Mouse (Mus musculus): ENCODE results near the gene Akap14. TPM values are rescaled to one million over a fixed set of nuclear protein-coding genes. Genes with fewer than 3 reads are reported as not detected.
"Not testable (repeated sequence)": the region's sequence is repeated elsewhere in the genome, so short reads cannot be mapped to it uniquely, and the experiment has no call there.

Akap14 gene
- total RNA-seq (2014; fragmentation: Nextera tagmentation) (not detected in 2 replicates), total RNA-seq (2017) (not detected in 2 replicates)

DNA sequence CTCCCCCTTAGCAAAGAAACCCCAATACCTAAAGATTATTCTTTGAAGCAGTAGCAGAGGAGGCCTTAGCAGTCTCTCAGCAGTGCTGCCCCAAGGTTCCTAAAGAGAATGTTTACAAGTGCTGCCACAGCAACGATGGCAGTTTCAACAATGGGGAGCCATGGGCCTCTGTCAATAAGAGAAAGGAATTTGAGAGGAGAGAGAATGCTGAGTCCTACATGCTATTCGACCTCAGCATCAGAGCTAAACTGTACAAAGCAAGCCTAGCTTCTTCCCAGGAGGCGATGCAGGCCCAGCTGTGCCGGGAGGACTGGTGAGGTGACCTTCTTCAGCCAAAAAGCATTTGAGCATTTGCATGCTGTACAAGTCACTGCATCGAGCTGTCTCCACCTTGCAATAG, at the start of gene Akap14:
TSS of gene Akap14 (minus strand) at position 101 of the 400 bp plus-strand sequence.
- ATAC-seq (replicated peaks; ENCODE audit: low FRiP score, low TSS enrichment, poor library complexity, severe bottlenecking), result no peak

DNA sequence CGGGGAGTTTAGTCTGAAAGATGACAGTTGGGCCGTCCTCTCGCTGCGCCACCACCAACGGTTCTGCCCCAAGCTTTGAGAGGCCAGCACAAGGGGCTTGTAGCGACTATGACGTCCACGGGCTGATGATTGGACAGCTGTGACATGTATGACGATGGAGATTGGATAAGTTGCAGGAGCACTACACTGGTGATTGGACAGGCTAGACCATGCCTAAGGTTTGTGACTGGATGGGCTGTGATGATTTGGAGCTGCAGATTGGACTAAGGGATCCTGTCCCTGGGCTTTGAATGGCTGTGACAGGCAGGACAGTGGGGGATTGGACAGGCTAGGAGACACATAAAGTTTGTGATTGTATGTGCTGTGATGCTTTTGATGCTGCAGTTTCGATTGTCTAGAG, 42.3 kb upstream of the Akap14 start, which contains the start of gene Gm9:
TSS of gene Gm9 (minus strand) at position 101 of the 400 bp plus-strand sequence.
- no peak for ATAC-seq (replicated peaks; ENCODE audit: low FRiP score, low TSS enrichment, poor library complexity, severe bottlenecking)

DNA sequence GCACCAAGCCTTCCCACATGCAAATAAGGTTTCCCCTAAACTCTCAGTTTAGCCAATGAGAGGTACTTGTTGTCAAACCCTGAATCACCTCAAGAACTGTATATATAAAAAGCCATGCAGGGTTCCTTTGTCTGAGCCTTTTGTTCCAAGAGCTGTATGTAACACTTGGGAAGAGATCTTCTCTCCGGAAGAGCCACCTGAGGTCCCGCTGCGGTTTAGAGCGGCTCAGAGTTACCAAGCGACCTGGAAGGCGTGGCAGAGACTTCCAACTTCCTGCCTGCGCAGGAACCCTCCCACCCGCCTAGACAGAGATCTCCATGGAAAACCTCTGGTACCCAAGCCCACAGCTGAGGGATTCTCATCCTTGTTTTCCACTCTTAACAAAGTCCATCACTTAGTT, 30.0 kb upstream of the Akap14 start:
- ATAC-seq (replicated peaks; ENCODE audit: low FRiP score, low TSS enrichment, poor library complexity, severe bottlenecking), result no peak

DNA sequence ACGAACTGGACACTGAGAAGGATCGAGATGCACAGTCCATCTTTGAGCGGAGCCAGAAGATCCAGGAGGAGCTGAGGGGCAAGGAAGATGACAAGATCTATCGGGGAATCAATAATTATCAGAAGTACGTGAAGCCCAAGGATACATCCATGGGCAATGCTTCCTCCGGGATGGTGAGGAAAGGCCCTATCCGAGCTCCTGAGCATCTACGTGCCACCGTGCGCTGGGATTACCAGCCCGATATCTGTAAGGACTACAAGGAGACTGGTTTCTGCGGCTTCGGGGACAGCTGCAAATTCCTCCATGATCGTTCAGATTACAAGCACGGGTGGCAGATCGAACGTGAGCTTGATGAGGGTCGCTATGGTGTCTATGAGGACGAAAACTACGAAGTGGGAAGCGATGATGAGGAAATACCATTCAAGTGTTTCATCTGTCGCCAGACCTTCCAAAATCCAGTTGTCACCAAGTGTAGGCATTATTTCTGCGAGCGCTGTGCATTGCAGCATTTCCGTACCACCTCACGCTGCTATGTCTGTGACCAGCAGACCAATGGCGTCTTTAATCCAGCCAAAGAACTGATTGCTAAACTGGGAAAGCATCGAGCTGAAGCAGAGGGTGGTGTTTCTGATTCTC, 23.2 kb upstream of the Akap14 start:
- no peak; the same call in 1 of the 2 replicates for ATAC-seq (replicated peaks; ENCODE audit: low FRiP score, low TSS enrichment, poor library complexity, severe bottlenecking)

DNA sequence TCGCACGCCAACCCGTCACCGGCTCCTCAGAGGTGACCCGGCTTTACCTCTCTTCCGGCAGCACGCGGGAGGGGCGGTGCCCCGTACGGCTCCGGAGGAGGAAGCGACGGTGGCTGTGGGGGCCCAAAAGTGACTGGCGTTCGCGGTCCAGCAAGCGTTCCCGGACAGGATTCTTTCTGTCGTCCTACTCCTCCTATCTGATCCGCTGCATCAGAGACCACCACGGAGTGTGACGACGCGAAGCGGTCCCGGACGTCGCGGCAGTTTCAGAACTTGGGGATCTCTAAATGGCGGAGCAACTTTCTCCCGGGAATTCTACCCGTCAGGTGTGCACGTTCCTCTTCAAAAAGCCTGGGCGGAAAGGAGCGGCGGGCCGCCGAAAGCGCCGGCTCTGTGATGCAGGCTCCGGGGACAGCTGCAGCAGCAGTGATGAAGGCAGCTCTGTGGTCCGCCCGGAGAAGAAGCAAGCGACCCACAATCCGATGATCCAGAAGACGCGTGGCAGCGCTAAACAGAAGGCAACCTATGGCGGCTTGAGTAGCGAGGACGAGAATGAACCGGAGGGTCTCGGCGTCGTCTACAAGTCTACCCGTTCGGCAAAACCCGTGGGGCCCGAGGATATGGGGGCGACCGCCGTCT, 22.6 kb upstream of the Akap14 start, which contains the start of the genes Ndufa1 and Rnf113a1:
TSS of gene Ndufa1 (minus strand) at position 59 of the 639 bp plus-strand sequence.
TSS of gene Rnf113a1 (plus strand) at position 141 of the 639 bp plus-strand sequence.
- peak; percentile 92 for ATAC-seq (replicated peaks; ENCODE audit: low FRiP score, low TSS enrichment, poor library complexity, severe bottlenecking)

DNA sequence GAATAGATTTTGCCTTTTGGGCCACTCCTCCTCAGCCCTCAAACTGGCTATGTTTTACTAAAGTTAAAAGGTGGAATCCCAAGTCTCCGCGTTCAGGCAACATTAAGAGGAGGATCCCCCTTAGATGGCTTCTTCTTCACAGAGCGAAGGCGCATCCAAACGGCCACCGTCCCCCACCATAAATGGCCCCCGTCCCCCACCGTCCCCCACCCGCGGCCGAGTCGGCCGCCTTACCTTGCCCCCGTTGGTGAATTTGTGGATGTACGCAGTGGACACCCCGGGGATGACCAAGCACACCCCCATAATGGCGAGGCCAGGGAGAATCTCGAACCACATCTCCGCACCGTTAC, 22.1 kb upstream of the Akap14 start:
- no peak for ATAC-seq (replicated peaks; ENCODE audit: low FRiP score, low TSS enrichment, poor library complexity, severe bottlenecking)

DNA sequence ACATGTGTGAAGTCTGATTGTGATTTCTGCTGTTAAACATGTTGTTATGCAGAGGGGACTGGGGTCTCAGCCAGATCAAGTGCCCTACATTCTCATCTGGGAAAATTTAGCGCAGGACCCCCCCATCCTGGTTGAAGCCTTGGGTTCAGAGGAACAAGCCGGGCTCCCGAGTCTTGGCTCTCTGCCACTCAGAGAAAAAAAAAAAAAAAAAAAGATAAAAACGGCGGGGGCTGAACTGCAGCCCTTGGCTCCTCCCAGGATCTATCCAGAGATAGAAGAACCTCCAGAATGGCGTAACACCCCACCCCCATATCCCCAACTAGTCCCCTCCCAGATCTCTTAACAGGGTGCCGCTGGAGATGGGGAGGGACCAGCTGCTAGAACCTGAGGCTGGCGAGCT, 15.8 kb upstream of the Akap14 start:
- ATAC-seq (replicated peaks; ENCODE audit: low FRiP score, low TSS enrichment, poor library complexity, severe bottlenecking), result not testable (repeated sequence)

DNA sequence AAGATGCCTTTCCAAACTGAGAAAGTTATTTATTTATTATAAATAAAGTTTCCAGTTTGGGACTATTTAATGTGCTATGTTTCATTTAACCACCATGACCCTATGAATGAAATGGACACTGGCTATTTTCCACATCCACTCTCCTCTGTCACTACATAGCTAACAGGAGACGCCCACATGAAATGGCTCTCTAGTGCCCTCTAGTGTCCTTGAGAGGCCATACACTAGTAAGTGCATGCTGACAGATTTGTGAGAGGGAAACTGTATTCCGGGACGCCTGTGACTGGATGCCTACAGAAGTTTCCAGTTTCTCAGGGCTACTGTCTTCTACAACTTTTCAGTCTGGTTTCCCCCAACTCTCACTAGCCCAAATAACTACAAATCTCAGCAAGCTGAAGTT, 1.6 kb downstream of the Akap14 start:
- ATAC-seq (replicated peaks; ENCODE audit: low FRiP score, low TSS enrichment, poor library complexity, severe bottlenecking), result peak; percentile 87

DNA sequence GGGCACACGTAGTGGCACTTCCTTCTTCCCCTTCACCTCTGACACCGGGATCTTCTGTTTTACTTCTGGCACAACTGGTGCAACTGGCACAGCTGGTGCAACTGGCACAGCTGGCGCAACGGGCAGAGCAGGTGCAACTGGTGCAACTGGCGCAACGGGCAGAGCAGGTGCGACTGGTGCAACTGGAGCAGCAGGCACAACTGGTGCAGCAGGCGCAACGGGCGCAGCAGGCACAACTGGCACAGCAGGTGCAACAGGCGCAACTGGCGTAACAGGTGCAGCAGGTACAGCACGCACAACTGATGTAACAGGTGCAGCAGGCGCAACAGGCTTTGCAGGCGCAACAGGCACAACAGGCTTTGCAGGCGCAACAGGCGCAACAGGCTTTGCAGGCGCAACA, 5.5 kb downstream of the Akap14 start:
- no peak for ATAC-seq (replicated peaks; ENCODE audit: low FRiP score, low TSS enrichment, poor library complexity, severe bottlenecking)

DNA sequence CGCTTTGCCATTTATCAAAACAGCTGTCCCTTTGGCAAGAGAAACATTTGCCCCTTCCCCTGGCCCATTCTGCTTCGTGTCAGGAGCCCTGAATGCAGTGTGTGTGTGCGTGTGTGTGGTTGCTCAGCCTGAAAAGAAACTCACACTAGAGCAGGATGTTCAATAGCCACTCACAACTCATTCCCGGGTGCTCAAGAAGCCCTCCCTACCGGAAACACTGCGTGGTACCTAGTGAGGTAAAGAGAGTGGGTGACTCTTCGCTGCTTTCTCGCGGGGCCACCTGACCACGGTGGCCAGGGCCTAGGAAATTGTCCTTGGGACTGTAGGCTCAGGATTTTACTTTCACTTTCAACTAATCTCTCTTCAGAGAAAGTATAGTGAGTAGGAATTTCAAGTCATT, 7.5 kb downstream of the Akap14 start:
- ATAC-seq (replicated peaks; ENCODE audit: low FRiP score, low TSS enrichment, poor library complexity, severe bottlenecking), result no peak

DNA sequence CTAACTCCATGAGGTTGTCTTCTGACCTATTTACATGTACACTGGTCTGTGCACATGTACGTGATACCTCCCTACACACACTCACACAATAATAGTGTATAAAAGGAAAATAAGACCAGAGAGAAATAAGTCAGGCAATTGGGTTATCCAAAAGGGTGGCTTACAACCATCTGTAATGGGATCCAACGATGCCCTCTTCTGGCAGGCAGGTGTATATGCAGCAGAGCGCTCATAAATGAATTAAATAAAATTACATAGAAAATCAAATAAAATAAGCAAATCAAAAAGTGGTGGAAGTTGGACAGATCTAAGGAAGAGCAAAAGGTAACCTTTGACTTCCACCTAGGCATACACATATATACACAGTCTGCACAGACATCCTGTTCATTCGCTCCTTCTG, 10.8 kb downstream of the Akap14 start:
- no peak for ATAC-seq (replicated peaks; ENCODE audit: low FRiP score, low TSS enrichment, poor library complexity, severe bottlenecking)

DNA sequence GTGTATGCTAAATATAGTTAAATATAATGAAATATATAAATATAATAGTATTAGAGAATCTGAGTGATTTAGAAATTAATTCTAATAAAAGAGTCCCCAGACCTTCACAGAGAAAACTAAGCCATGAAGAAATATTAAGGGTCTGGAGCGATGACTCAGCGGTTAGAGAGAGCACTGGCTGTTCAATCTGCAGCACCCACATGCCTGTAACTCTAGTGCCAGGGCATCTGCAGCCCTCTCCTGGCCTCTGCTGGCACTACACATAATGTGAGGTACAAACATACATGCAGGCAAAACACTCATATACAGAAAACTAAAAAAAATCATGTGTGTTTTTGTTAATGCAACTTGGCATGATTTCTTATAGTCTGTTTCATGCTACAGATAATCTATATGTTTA, 23.7 kb downstream of the Akap14 start:
- peak; percentile 99 for ATAC-seq (replicated peaks; ENCODE audit: low FRiP score, low TSS enrichment, poor library complexity, severe bottlenecking)

DNA sequence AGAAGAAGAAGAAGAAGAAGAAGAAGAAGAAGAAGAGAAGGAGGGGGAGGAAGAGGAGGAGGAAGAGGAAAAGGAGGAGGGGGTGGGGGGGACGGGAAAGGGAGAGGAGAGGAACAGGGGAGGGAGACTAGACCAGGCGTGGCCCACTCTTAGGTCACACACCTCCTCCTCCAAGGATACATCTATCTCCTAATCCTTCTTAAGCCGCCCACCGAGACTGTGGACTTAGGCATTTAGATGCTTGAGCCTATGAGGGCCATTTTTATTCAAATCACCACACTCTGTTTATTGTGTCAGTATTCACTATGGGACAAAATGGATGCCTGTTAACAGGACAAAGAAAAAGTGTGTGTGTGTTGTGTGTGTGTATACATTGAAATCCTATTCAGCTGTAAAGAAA, 24.1 kb downstream of the Akap14 start:
- not testable (repeated sequence) for ATAC-seq (replicated peaks; ENCODE audit: low FRiP score, low TSS enrichment, poor library complexity, severe bottlenecking)

DNA sequence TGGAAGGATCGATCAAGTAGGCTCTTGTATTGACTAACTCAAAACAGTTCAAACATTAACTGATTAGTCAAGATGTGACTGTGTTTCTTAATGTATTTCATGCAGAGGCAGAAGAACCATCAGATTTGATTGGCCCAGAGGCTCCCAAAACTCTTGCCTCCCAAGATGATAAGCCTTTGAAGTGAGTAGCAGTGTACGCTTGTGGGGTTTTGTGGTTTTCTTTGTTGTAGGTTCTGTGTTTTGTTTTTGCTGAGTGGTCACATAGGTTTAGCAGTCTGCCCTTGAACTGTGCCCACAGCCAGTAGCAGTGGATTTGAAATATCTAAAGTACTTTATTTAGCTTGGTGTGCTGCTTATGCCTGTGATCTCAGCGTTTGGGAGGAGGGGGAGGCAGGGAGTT, 26.9 kb downstream of the Akap14 start:
- no peak for ATAC-seq (replicated peaks; ENCODE audit: low FRiP score, low TSS enrichment, poor library complexity, severe bottlenecking)

DNA sequence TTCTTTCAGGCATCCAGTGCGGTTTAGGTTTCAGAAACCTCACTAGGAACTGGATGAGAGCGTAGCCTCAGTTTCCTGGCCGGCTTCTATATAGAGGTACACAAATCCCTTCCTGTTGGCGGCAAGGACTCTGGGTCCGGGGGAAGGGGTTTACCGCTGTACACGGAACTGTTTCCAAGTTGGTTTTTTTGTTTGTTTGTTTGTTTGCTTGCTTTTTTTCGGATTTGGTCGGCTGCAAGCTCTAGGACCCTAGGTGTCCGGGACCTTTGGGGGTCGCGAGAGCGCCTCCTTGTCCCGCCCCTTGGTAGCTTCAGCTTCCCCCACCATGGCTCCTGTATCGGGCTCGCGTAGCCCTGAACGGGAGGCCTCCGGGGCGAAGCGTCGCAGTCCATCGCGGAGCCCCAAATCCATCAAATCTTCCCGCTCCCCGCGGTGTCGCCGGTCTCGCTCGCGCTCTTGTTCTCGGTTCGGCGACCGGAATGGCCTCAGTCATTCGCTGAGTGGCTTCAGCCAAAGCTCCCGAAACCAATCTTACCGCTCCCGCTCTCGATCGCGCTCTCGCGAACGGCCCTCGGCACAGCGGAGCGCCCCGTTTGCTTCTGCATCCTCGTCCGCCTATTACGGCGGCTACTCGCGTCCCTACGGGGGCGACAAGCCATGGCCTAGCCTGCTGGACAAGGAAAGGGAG, 41.8 kb downstream of the Akap14 start, which contains the start of gene Nkap:
TSS of gene Nkap (plus strand) at position 125 of the 688 bp plus-strand sequence.
- peak; percentile 81 for ATAC-seq (replicated peaks; ENCODE audit: low FRiP score, low TSS enrichment, poor library complexity, severe bottlenecking)

DNA sequence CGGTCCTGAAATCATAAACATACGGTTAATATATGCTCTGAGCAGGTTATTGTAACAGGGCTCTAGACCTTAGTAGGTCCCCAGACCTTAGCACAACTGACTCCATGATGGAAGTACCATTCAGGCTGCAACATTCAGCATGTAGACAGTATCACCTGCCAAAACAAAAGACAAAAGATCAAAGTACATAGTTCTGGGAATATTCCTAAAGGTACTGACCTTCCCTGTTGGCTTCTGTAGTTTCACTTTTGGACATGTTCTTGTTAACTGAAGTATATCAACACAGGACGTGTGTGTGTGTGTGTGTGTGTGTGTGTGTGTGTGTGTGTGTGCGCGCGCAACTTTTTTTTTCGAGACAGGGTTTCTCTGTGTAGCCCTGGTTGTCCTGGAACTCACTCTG, 43.1 kb downstream of the Akap14 start:
- no peak for ATAC-seq (replicated peaks; ENCODE audit: low FRiP score, low TSS enrichment, poor library complexity, severe bottlenecking)

DNA sequence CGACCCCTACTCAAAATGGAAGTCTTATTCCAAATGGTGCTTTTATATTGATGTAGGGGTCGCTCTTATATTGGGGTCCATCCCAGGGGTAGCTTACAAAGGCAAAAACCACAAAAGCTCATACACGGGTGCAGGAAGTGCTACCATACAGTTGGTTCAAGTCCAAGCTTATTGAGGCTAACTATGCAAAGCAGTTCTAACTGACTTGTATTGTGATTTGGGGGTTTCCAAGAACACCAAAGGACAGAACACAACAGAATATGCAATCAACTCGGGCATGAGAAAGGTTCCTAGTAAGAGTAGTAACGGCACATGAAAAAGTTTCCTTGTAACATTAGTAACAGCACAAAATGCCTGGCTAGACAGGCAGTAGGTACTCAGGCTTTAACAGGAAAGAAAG, 48.4 kb downstream of the Akap14 start:
- ATAC-seq (replicated peaks; ENCODE audit: low FRiP score, low TSS enrichment, poor library complexity, severe bottlenecking), result no peak

DNA sequence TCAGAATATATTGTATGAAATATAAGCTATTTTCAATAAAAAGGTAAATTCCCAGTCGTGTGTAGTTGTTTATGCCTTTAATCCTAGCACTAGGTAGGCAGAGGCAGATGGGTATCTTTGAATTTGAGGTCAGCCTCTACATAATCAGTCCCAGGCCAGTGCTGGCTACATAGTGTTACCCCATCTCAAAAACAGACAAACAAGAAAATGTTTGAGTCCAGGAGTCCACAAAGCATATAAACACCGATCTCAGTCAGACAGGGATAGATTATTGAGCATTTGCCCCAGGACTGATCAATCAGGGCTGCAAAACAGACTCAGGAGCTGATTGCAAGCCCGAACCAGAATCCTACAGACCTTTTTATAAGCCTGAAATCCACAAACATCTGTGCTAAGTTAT, 49.1 kb downstream of the Akap14 start:
- ATAC-seq (replicated peaks; ENCODE audit: low FRiP score, low TSS enrichment, poor library complexity, severe bottlenecking), result no peak

DNA sequence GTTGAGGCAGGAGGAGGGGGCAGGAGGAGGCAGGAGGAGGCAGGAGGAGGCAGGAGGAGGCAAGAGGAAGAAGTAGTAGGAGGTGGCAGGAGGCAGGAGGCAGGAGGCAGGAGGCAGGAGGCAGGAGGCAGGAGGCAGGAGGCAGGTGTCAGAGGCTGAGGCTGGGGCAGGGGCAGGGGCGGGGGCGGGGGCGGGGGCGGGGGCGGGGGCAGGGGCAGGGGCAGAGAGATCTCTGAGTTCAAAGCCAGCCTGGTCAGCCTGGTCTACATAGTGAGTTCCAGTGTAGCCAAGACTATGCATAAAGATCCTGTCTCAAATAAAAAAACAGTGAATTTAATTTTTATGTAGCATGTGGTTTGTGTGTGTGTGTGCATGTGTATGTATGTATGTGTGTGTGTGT, 51.6 kb downstream of the Akap14 start:
- no peak for ATAC-seq (replicated peaks; ENCODE audit: low FRiP score, low TSS enrichment, poor library complexity, severe bottlenecking)

DNA sequence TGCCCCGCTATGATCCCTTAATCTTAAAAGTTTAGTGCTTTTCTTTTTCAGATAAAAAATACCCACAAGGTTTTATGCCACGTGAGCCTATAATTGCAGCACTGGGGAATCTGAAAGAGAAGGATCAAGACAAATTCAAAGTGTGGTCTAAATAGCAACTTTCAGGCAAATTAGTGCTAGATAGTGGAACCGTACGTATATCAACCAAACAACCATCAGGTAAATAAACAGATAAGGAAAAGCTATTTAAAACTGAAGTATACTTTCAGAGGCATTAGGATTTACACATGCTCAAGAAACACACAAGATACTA, 57.8 kb downstream of the Akap14 start:
- no peak for ATAC-seq (replicated peaks; ENCODE audit: low FRiP score, low TSS enrichment, poor library complexity, severe bottlenecking)
